Mouse (Mus musculus) macrophage (primary cell): ENCODE measurements around the gene Mfap1b. TPM values are rescaled to one million over a fixed set of nuclear protein-coding genes. Genes with fewer than 3 reads are reported as not detected.
"Not testable (repeated sequence)": the region's sequence is repeated elsewhere in the genome, so short reads cannot be mapped to it uniquely, and the experiment has no call there.

Source experiments
- H3K27ac ChIP-seq: fragments of 350-480 bp; formaldehyde crosslinking; 2 replicates; pipeline ENCODE4 v1.9.0; 2021
- H3K36me3 ChIP-seq: fragments of 350-480 bp; formaldehyde crosslinking; 2 replicates; pipeline ENCODE4 v1.9.0; 2021; ENCODE audit errors: inconsistent target
- H3K4me3 ChIP-seq: fragments of 350-480 bp; formaldehyde crosslinking; 2 replicates; pipeline ENCODE4 v1.9.0; 2021; ENCODE audit errors: inconsistent target
- H3K79me2 ChIP-seq: fragments of 350-480 bp; formaldehyde crosslinking; 2 replicates; pipeline ENCODE4 v1.9.0; 2021; ENCODE audit errors: inconsistent target
- WGBS: methylation state at CpG from one replicate; pipeline ENCODE4 v1.1.7; 2026; ENCODE audit warnings: inconsistent platforms; ENCODE audit not compliant: missing documents; 5-methylcytosine and 5-hydroxymethylcytosine counted together
- polyA plus RNA-seq: library from polyadenylated mRNA; stranded (reverse); fragments of 250-400 nt; gene quantifications from 3 replicates; pipeline ENCODE4 v1.2.4, GENCODE M21; 2018; ENCODE audit warnings: inconsistent platforms
- total RNA-seq, 78 experiments: library from RNA; depleted of rRNA; stranded (reverse); fragments of 250-400 nt; gene quantifications; 1 replicate in 9 of 78; 2 replicates in 24 of 78; 3 replicates in 43 of 78; 4 replicates in 2 of 78; pipeline ENCODE4 v1.2.4; 2018; ENCODE audit warnings: inconsistent platforms in 56 of 78

Gene Mfap1b
- 10 to 100 TPM in 20 of 26 experiments, 1 to 10 TPM in 6; 7.7 to 20.1 (median 13.8) TPM for total RNA-seq (2018; cell fraction: chromatin; rRNA removed)
- 10 to 100 TPM; 25.1 to 52.1 (median 35.4) TPM for total RNA-seq (2018; cell fraction: cytosol; rRNA removed)
- 10 to 100 TPM in 25 of 26 experiments, 1 to 10 TPM in 1; 6.5 to 29.7 (median 16.5) TPM for total RNA-seq (2018; cell fraction: nucleus; rRNA removed)
- 30.4 to 59.5 TPM (median 36.3 TPM) in 3 replicates for polyA plus RNA-seq

DNA sequence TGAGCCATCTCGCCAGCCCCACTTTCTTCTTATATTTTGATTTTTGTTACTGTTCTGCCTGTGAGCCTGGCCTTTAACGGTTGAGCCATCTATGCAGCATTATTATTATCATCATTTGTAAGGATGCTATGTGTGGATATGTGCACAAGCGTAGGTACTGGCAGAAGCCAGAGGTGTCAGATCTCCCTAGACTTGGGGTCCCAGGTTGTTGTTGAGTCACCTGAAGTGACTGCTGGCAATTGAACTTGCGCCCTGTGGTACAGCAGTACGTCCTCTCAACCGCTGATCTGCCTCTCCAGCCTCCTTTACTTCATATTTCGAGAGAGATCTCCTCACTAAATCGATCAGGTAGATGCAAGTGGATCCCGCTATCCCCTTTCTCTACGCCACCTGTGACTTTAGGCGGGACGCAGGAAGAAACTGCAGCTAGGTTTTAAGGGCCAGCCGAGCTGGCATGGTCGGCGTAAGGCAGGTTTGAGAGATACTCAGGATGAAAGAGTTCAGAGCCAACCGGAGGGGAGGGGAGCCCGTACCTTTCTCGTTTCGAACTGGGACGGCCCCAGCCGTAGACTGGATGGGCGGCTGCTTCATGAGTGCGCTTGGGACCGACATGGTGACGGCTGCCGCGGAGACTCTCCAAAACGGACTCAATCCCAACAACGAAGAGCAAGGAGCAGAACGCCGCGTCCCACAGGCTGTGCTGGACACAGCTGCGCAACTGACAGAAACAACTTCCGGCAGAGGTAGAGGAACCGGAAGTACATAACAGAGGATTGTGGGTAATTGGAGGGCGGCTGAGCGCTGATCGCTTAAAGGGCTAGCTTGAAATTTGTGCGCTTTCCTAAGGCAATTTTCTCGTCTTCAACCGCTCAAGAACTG is at the start of gene Mfap1b:
Gene Mfap1b (minus strand): TSS at position 767 of the 879 bp plus-strand sequence.
- 6% methylated on average over 23 of the region's 41 CpGs for whole genome bisulfite sequencing
- Histone ChIP-seq H3K27ac (peak within 1 kb of the TSS; percentile 54), H3K4me3 (peak within 1 kb of the TSS; percentile 75), H3K79me2 (peaks cover 32% of the 10 kb centered on the region)
- H3K36me3 ChIP-seq: not testable (repeated sequence)

DNA sequence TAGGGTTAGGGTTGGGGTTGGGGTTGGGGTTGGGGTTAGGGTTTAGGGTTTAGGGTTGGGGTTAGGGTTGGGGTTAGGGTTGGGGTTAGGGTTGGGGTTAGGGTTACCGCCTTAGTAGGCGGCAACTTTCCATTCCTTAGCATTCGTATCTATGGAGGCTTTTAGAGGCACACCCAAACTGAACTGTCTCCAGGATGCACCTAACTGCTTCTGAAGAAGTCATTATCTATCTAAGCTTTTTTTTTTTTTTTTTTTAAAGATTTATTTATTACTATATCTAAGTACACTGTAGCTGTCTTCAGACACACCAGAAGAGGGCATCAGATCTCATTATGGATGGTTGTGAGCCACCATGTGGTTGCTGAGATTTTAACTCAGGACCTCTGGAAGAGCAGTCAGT is 49.0 kb upstream of the Mfap1b start:
- H3K4me3 ChIP-seq, H3K27ac ChIP-seq, H3K36me3 ChIP-seq, H3K79me2 ChIP-seq: not testable (repeated sequence)
- WGBS: 92% methylated on average over 3 of the region's 3 CpGs

DNA sequence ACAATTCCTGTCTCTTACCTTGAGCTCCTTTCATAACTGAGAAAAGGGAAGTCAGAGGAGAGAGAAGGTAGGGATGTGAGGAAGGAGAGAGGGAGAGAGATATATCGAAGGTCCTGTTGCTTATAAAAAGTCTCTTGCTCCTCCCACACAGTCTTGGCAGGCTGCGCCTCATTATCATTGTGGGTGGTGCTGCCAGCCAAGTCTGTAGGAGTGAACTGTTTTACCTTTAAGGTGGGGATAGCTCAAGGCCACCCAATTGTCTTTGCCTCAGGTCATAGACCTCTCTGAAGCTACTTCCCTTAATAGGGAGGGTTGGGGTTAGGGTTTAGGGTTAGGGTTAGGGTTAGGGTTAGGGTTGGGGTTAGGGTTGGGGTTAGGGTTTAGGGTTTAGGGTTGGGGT is 48.1 kb upstream of the Mfap1b start:
- Histone ChIP-seq H3K27ac (no peak overlapping the region), H3K79me2 (no peaks in the 10 kb centered on the region), H3K4me3 (no peak overlapping the region), H3K36me3 (no peaks in the 10 kb centered on the region; the same call in 1 of the 2 replicates)
- WGBS: 94% methylated on average over 2 of the region's 2 CpGs

DNA sequence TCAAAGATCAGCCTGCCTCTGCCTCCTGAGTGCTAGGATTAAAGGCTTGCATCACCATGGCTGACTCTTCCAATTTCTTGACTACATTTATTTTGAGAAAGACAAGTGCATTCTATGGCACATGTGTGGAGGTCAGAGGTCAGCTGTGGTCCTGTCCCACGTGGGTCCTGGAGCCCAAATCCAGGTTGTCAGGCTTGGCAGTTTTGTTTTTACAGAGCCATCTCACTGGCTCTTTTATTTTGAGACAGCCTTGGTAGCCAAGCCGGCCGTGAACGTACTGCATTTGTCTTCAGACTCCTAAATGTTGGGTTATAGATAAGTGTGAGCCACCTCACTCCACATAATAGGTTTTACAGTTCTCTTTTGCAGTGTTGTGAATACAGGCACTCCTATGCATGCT is 44.8 kb upstream of the Mfap1b start:
- WGBS: 93% methylated on average over 2 of the region's 4 CpGs
- not testable (repeated sequence) for H3K4me3 ChIP-seq, H3K27ac ChIP-seq, H3K36me3 ChIP-seq
- H3K79me2 ChIP-seq: peaks cover 22% of the 10 kb centered on the region

DNA sequence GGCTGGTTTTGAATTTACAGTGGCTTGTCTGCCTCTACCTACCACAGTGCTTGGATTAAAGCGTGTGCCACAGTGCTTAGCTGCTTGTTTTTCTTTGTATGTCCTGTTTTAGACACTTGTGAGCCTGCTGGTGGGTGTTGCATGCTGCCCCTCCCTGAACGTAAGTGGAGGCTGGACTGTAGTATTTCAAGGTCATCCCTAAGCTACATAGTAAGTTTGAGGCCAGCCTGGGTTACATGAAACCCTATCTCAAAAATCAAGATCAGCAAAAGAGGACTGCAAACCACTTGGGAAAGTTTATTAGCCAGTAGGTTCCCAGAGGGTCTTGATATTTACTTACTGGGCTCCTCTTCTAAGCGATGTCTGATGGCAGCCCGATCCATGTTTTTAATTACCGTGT is 44.2 kb upstream of the Mfap1b start:
- WGBS: 94% methylated on average over 5 of the region's 5 CpGs
- Histone ChIP-seq H3K79me2 (peaks cover 24% of the 10 kb centered on the region), H3K36me3 (no peaks in the 10 kb centered on the region), H3K27ac (no peak overlapping the region), H3K4me3 (no peak overlapping the region)

DNA sequence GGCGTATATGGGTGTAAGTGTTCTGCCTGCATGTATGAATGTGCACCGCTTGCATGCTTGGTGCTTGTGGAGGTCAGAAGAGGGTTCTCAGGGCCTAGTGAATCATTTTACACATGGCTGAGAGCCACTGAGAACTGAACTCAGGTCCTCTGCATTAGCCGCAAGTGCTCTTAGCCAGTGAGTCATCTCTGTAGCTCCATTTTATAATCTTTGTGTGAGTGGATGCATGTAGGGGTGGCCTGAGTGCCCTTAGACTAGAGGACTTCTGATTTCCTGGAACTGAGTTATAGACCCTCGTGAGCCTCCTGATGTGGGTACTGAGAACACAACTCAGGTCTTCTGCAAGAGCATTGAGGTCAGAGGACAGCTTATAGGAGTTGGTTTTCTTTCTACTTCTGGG is 40.3 kb upstream of the Mfap1b start:
- Histone ChIP-seq H3K27ac (no peak overlapping the region), H3K36me3 (no peaks in the 10 kb centered on the region), H3K4me3 (no peak overlapping the region), H3K79me2 (peaks cover 44% of the 10 kb centered on the region)
- WGBS: 92% methylated on average over 4 of the region's 4 CpGs

DNA sequence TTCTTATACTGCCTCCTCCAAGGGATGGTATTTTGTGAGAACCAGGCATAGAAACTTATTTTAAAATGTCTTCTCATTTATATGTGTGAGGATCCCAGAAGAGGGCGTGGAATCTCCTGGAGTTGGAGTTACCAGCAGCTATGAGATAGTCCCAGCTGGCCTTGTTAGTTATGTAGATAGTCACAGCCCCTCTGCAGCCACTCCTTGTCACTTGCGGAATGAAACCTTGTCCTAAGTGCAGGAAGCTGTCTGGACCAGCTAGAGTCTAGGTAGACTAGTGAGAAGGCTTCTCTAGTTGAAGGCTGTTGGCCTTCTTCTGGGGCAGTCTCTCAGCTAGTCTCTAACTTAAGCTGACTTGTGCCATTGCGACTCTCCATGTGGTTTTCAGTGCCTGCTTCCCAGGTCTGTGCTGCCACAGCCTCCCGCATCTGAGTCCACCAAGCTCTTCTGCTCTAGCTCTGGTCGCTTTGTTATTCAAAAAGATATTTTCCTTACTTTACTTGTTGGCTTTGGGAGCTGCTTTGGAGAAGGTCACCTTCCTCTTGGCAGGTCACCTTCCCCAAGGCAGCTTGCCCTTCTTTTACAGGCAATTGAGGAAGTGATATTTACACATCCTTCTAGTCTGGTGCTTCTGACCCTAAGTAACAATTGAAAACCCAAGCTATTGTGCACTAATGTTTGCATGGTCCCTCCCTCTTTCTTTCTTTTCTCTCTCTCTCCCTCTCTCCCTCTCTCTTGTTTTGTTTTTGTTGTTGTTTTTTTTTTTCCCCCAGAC is 39.3 kb upstream of the Mfap1b start:
- not testable (repeated sequence) for H3K27ac ChIP-seq, H3K36me3 ChIP-seq, H3K4me3 ChIP-seq
- peaks cover 54% of the 10 kb centered on the region for H3K79me2 ChIP-seq
- 98% methylated on average over 3 of the region's 5 CpGs for WGBS

DNA sequence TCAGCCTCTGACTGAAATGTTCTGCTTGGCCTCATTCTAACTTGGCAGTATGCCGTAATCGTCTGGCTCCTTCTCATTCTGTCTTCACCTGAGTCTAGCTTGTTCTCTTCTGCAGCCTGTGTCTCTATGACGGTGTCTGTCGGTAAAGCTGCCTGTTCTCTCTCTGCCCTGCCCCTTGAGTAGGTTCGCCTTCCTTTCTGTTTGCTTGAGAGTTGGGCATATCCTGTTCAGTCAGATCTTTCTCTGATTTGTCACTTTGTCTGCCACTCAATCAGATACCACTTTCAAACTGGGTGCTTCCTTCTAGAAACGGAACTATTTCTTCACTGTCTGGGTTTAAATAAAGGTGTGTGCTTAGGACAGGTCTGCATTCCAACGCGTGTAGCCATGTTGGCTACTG is 37.5 kb upstream of the Mfap1b start:
- Histone ChIP-seq H3K36me3 (no peaks in the 10 kb centered on the region), H3K27ac (no peak overlapping the region), H3K79me2 (peaks cover 69% of the 10 kb centered on the region), H3K4me3 (no peak overlapping the region)
- 96% methylated on average over 8 of the region's 8 CpGs for WGBS

DNA sequence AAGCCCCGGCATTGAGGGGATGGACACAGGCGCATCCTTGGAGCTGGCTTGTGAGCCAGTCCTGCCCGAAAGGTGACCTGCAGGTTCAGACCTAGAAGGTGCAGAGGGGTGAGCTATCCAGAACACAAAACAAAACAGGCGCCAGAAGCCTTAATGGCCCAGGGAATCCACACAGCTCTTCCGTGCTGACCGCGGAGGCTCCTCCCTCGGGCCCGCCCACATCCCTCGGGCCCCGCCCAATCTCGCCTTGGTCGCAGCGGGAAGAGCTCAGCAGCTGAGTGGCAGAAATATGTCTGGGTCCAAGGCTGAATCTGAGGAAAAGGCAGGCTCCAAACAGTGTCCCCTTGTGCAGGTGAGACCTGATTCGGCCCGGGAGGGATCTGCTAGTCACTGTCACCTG is 35.7 kb upstream of the Mfap1b start:
- no peaks in the 10 kb centered on the region for H3K36me3 ChIP-seq
- no peak overlapping the region for H3K27ac ChIP-seq
- H3K4me3 ChIP-seq: peak overlapping the region; percentile 7; the same call in 1 of the 2 replicates
- peaks cover 73% of the 10 kb centered on the region for H3K79me2 ChIP-seq
- WGBS: 68% methylated on average over 16 of the region's 16 CpGs

DNA sequence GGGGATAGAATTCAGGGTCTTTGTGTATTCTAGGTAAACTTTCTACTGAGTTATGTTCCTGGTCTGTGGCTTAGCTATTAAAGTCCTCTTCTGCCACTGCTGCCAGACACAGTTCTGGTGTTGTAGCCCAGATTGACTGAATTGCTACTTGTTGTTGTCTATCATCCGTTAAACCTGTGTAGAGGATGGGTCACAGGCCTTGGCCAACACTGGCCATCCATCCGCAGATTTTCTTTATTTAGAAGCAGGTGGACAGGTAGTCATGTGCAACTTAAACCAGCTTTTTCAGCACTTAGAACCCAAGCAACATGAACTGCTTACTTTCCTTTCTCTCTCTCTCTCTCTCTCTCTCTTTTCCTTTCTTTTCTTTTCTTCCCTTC is 34.1 kb upstream of the Mfap1b start:
- WGBS: 83% methylated on average over 2 of the region's 2 CpGs
- H3K79me2 ChIP-seq: peaks cover 73% of the 10 kb centered on the region
- H3K36me3 ChIP-seq: no peaks in the 10 kb centered on the region
- peak overlapping the region; percentile 69 for H3K4me3 ChIP-seq
- no peak overlapping the region for H3K27ac ChIP-seq

DNA sequence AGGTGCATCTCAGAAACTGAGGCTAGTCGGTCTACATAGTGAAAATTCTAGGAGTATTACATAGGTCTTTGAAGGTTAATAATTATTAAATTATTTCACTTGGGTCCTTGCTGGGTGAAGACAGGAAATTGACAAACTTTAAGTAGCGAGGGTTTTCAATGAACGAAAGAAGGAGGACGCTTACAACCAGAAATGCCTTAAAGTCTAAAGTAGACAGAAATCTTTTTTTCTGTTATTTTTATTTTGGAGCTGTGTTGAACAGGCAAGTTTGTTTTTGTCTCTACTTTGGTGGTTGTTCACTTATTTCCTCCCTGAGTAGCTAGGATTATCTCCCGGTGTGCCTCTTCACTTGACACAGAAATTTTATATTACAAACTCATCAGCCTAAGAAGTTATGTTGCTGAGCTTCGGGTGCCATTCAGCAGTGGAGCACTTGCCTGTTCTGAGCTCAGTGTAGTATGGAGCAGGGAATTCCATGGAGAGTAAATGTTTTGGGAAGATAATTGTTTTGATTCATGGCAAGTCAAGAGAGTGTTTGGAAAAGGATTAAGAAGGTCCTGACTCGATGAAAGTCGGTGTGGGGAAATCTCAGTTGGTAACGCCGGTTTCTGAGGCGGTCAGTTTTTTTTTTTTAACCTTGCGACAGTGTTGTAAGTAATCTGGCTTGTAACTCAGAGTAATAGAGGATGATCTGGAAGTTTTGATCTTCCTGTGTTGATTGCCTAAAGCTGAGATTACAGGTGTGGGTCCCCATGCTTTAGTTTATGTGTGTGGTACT is 33.5 kb upstream of the Mfap1b start:
- no peaks in the 10 kb centered on the region for H3K36me3 ChIP-seq
- WGBS: 5% methylated on average over 12 of the region's 12 CpGs
- peak overlapping the region; percentile 69 for H3K4me3 ChIP-seq
- H3K27ac ChIP-seq: peak overlapping the region; percentile 64
- peaks cover 75% of the 10 kb centered on the region for H3K79me2 ChIP-seq

DNA sequence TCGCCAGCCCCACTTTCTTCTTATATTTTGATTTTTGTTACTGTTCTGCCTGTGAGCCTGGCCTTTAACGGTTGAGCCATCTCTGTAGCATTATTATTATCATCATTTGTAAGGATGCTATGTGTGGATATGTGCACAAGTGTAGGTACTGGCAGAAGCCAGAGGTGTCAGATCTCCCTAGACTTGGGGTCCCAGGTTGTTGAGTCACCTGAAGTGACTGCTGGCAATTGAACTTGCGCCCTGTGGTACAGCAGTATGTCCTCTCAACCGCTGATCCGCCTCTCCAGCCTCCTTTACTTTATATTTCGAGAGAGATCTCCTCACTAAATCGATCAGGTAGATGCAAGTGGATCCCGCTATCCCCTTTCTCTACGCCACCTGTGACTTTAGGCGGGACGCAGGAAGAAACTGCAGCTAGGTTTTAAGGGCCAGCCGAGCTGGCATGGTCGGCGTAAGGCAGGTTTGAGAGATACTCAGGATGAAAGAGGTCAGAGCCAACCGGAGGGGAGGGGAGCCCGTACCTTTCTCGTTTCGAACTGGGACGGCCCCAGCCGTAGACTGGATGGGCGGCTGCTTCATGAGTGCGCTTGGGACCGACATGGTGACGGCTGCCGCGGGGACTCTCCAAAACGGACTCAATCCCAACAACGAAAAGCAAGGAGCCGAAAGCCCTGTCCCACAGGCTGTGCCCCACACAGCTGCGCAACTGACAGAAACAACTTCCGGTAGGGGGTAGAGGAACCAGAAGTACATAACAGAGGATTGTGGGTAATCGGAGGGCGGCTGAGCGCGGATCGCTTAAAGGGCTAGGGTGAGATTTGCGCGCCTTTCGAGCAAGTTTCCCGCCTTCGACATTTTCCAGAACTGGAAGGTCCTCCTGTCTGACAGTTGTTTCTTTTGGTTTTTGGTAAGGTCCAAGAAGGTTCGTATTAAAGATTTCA is 32.3 kb upstream of the Mfap1b start, which contains the start of the genes Mfap1a and Wdr76:
Gene Mfap1a (minus strand): TSS at position 724 of the 941 bp plus-strand sequence.
Gene Wdr76 (plus strand): TSS at position 782 of the 941 bp plus-strand sequence.
- Histone ChIP-seq H3K4me3 (peak within 1 kb of the TSS; percentile 69), H3K79me2 (peaks cover 75% of the 10 kb centered on the region), H3K27ac (peak within 1 kb of the TSS; percentile 64)
- 2% methylated on average over 20 of the region's 42 CpGs for WGBS
- not testable (repeated sequence) for H3K36me3 ChIP-seq

DNA sequence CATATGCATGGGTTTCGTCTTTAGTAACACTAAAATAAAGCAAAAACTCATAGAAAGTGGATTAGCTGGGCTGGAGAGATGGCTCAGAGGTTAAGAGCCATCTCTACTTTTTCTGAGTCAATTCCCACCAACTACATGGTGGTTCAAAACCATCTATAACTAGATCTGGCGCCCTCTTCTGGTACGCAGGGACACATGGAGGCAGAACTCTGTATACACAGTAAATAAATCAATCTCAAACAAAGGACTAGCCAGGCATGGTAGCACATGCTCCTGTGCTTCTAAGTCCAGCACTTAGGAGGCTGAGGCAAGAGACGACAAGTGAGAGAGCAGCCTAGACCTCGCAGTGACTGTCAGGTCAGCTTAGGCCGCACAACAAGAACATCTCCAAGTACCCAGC is 27.7 kb upstream of the Mfap1b start:
- H3K27ac ChIP-seq, H3K36me3 ChIP-seq, H3K4me3 ChIP-seq: not testable (repeated sequence)
- WGBS: no CpG with 5 or more reads among the region's 6 CpGs
- H3K79me2 ChIP-seq: peaks cover 30% of the 10 kb centered on the region
